Mouse (Mus musculus) small intestine, adult 2 months (tissue): ENCODE results near the gene C330021F23Rik.

Experiments used
- CTCF ChIP-seq: fragments of 200-500 bp; IDR thresholded peaks from 2 replicates; pipeline ENCODE4 v1.5.1; 2012; ENCODE audit warnings: low read depth, mild to moderate bottlenecking, control low read depth, inconsistent platforms, low read length, moderate library complexity, mixed read lengths; ENCODE audit not compliant: insufficient replicate concordance, insufficient read length; ENCODE audit errors: extremely low read depth
- POLR2A ChIP-seq: fragments of 200-500 bp; IDR thresholded peaks from 2 replicates; pipeline ENCODE4 v1.6.1; 2012; ENCODE audit warnings: low read depth, mild to moderate bottlenecking, control low read depth, inconsistent platforms, low read length, moderate library complexity

DNA sequence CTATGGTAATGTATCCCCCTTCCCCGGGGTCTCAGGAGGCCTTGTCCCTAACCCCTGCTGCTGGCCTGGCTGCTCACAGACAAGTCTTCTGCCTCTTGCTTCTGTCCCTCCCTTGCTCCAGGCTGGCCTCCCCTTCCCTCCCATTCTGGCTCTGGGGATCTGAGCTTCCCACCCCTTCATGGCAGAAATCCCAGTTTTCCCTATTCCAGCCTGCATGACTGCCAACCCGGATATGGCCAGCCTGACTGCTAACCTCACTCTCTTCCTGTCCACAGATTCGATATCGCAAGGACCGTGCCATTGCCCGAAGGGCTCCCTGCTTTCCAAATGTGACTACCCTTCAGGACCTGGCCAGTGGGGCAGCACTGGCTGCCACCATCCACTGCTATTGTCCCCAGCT, 32.6 kb downstream of the C330021F23Rik start:
- TF ChIP-seq CTCF (no peak), POLR2A (no peak)
